In genomic region chr4:134572449-134573300, GRCm38 (mm10) we compare ENCODE assay signal across 26 mouse cellular contexts. TPM values are rescaled to one million over a fixed set of nuclear protein-coding genes. Genes with fewer than 3 reads are reported as not detected.
A peak's percentile ranks its signal among the peaks of the same experiment; 100 is the strongest.
DNase-seq lines count a peak whose midpoint lies in the region; ATAC-seq lines count a peak whose summit lies in the region.
"Had no signal": no experiment of that assay in that cellular context is flagged by ENCODE, and none has a peak within 500 bp of the region (broad histone marks: within the 10 kb centered on the region; RNA-seq: fewer than 3 reads in every experiment).

No protein-coding gene starts in this region.

- 73% methylated on average over 24 of the region's 24 CpGs for WGBS in midbrain, embryonic 14.5 days

- no peak overlapping the region for H3K9ac ChIP-seq in midbrain, embryonic 14.5 days (replicated peaks; ENCODE audit: low read length)
- H3K9ac ChIP-seq: forebrain, embryonic 13.5 days; hindbrain, embryonic 12.5 days; limb, embryonic 15.5 days; liver, embryonic 13.5 days; stomach, embryonic 15.5 days had no signal

- 0 out of 2 replicates have a peak, but pooled peaks cover 3% of the 10 kb centered on the region for H3K4me1 ChIP-seq in midbrain, embryonic 14.5 days (ENCODE audit: control insufficient read depth, insufficient read depth, low read length)
- H3K4me1 ChIP-seq: liver, embryonic 13.5 days; stomach, embryonic 15.5 days had no signal

- no peak overlapping the region for H3K4me2 ChIP-seq in midbrain, embryonic 14.5 days (ENCODE audit: low read length)
- H3K4me2 ChIP-seq: forebrain, embryonic 13.5 days; hindbrain, embryonic 12.5 days; limb, embryonic 15.5 days; liver, embryonic 13.5 days; stomach, embryonic 15.5 days had no signal

- no peaks in the 10 kb centered on the region for H3K27me3 ChIP-seq in midbrain, embryonic 14.5 days (ENCODE audit: control insufficient read depth, insufficient read depth, low read length)
- H3K27me3 ChIP-seq: CH12.LX; forebrain, embryonic 13.5 days; hindbrain, embryonic 12.5 days; liver, embryonic 13.5 days; stomach, embryonic 15.5 days had no signal

- no peak overlapping the region for H3K4me3 ChIP-seq in midbrain, embryonic 14.5 days (replicated peaks; ENCODE audit: low read depth, low read length)
- H3K4me3 ChIP-seq: forebrain, embryonic 13.5 days; hindbrain, embryonic 12.5 days; limb, embryonic 10.5 days; limb, embryonic 15.5 days; liver, embryonic 13.5 days; stomach, embryonic 15.5 days had no signal

- intact Hi-C loops in gastrocnemius, postnatal 14 days (cut with DNase I; ENCODE audit: low total_unique reads) = no loop called here

- DNase-seq in adrenal gland, adult 2 months = peak; percentile 51
- no peak for DNase-seq in adrenal gland, postnatal 25 days
- peak; percentile 65 for DNase-seq in gastrocnemius, postnatal 25 days
- no peak for DNase-seq in gastrocnemius, postnatal 14 days
- DNase-seq in midbrain, embryonic 14.5 days = peak; percentile 66
- DNase-seq in retina, postnatal 1 day = peak; percentile 72
- no peak for DNase-seq in urinary bladder, adult 2 months (ENCODE audit: low spot score)
- DNase-seq: cerebellum, adult 11 months; cerebellum, adult 9-10 months; cerebellum, postnatal 36 days; kidney, adult 8-10 months; kidney, postnatal 4 days; layer of hippocampus, postnatal 36 days; liver, embryonic 13.5 days; lung, adult 18-20 months; right cerebral cortex, postnatal 14 days had no signal

- H3K36me3 ChIP-seq in midbrain, embryonic 14.5 days (ENCODE audit: control insufficient read depth, insufficient read depth, low read length) = no peaks in the 10 kb centered on the region
- H3K36me3 ChIP-seq: limb, embryonic 10.5 days; limb, embryonic 15.5 days; stomach, embryonic 15.5 days had no signal

- no peaks in the 10 kb centered on the region for H3K9me3 ChIP-seq in midbrain, embryonic 14.5 days (ENCODE audit: control insufficient read depth, low read length)
- H3K9me3 ChIP-seq: forebrain, embryonic 13.5 days; hindbrain, embryonic 12.5 days; limb, embryonic 10.5 days; limb, embryonic 15.5 days; liver, embryonic 13.5 days; stomach, embryonic 15.5 days had no signal

- ATAC-seq in midbrain, embryonic 14.5 days (ENCODE audit: low FRiP score, low TSS enrichment) = no peak
- ATAC-seq: forebrain, embryonic 13.5 days; intestine, embryonic 16.5 days; lung, postnatal 0 days had no signal

- H3K27ac ChIP-seq in midbrain, embryonic 14.5 days (replicated peaks; ENCODE audit: low read depth, low read length) = peak overlapping the region; percentile 45; the same call in 1 of the 2 replicates
- H3K27ac ChIP-seq: forebrain, embryonic 13.5 days; hindbrain, embryonic 12.5 days; kidney, postnatal 0 days; limb, embryonic 10.5 days; limb, embryonic 15.5 days; liver, embryonic 13.5 days; macrophage; stomach, embryonic 15.5 days had no signal

RNA-seq across cellular contexts. Expression of gene Selenon, which starts 20.7 kb away (rescaled TPM):
- total RNA-seq in adrenal gland, adult 2 months (2021) = 10 to 100 TPM; 21.9 to 42.5 TPM
- polyA plus RNA-seq in adrenal gland, adult 2 months (2012; rRNA removed) = 34.5 and 35.1 TPM in 2 replicates
- 30.5 and 35.2 TPM in 2 replicates for total RNA-seq in adrenal gland, postnatal 25 days (2021)
- 1 to 10 TPM; 6.5 to 7.2 TPM for total RNA-seq in gastrocnemius, postnatal 25 days (2021)
- total RNA-seq in gastrocnemius, postnatal 14 days (2021) = 10 to 100 TPM; 16.4 to 18.5 TPM
- 14.2 and 15.9 TPM in 2 replicates for polyA plus RNA-seq in midbrain, embryonic 14.5 days (2014; fragmentation: Nextera tagmentation; extraction: Ambion mirVana)
- polyA plus RNA-seq in urinary bladder, adult 2 months (2012; rRNA removed) = 25.8 and 33.1 TPM in 2 replicates

RNA-seq across cellular contexts. Expression of gene Mtfr1l, which starts 37.5 kb away (rescaled TPM):
- 100 to 1,000 TPM; 124 to 147 TPM for total RNA-seq in adrenal gland, adult 2 months (2021)
- 98.8 and 102 TPM in 2 replicates for polyA plus RNA-seq in adrenal gland, adult 2 months (2012; rRNA removed)
- total RNA-seq in adrenal gland, postnatal 25 days (2021) = 118 and 130 TPM in 2 replicates
- 100 to 1,000 TPM; 120 to 122 TPM for total RNA-seq in gastrocnemius, postnatal 25 days (2021)
- 100 to 1,000 TPM; 113 to 118 TPM for total RNA-seq in gastrocnemius, postnatal 14 days (2021)
- polyA plus RNA-seq in midbrain, embryonic 14.5 days (2014; fragmentation: Nextera tagmentation; extraction: Ambion mirVana) = 181 and 185 TPM in 2 replicates
- 153 and 165 TPM in 2 replicates for polyA plus RNA-seq in urinary bladder, adult 2 months (2012; rRNA removed)

Comparison
In these comparisons a context has a peak if more than half of its experiments do, and no peak if none do; other contexts are left out.
1. DNase-seq: peak in adrenal gland, adult 2 months (single experiment), gastrocnemius, postnatal 25 days (single experiment), midbrain, embryonic 14.5 days (single experiment) and retina, postnatal 1 day (single experiment); none in adrenal gland, postnatal 25 days (single experiment), gastrocnemius, postnatal 14 days (single experiment) and urinary bladder, adult 2 months (single experiment).